Mouse (Mus musculus): Measurements from ENCODE around the gene Ccdc86. TPM values are rescaled to one million over a fixed set of nuclear protein-coding genes. Genes with fewer than 3 reads are reported as not detected.

The Ccdc86 gene
- polyA plus RNA-seq, 1 experiment from 2014 or later = 14.1 TPM

DNA sequence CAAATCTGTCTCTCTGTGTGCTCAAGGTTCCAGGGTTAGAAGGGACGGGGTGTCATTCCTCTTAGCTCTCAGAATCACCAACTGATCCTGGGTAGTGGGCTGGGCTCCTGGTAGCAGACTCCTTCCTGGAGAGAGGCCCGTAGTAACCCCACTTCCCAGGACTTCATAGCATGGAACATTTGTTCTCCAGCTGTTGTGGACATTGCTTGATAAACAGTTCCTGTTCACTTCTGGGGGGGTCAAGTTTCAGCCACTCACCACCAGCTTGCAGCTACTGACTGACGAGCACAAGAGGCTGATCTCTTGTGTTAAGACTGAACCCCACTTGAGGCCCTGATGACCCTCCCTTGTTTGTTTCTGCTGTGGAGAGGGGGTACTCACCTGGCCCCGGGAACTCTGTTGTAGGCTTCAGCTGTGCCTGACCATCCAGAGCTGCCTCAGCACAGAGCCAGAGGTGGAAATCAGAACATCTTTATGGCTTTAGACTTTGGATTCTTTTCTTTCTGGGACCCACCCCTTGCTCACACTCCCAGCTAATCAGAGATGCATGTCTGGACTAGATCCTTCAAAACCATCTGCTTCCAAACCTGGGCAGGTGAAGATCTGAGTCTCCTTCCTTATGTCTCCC is 25.3 kb upstream of the Ccdc86 start, which contains the start of gene Ms4a10:
Gene Ms4a10, minus strand, starts transcription at position 433 of the 628 bp plus-strand sequence.
- 66% methylated on average over 4 of the region's 4 CpGs for WGBS
- H3K27me3 ChIP-seq (replicated peaks) = no peaks in the 10 kb centered on the region
- H3K4me1 ChIP-seq = 0 out of 2 replicates have a peak, but pooled peaks cover 2% of the 10 kb centered on the region
- no peak within 1 kb of the TSS for H3K4me2 ChIP-seq
- no peak within 1 kb of the TSS for H3K27ac ChIP-seq
- H3K9me3 ChIP-seq = no peaks in the 10 kb centered on the region
- no peak within 1 kb of the TSS for H3K4me3 ChIP-seq
- ATAC-seq (replicated peaks) = no peak
- no peaks in the 10 kb centered on the region for H3K36me3 ChIP-seq (replicated peaks)
- H3K9ac ChIP-seq = no peak within 1 kb of the TSS

- H3K4me2 ChIP-seq = no peak overlapping the region
- H3K27ac ChIP-seq = no peak overlapping the region
- H3K9ac ChIP-seq = no peak overlapping the region
- H3K9me3 ChIP-seq = no peaks in the 10 kb centered on the region
- no peak for ATAC-seq (replicated peaks)
- H3K27me3 ChIP-seq (replicated peaks) = no peaks in the 10 kb centered on the region
- WGBS = 63% methylated on average over 2 of the region's 2 CpGs
- H3K36me3 ChIP-seq (replicated peaks) = no peaks in the 10 kb centered on the region
- H3K4me1 ChIP-seq = no peaks in the 10 kb centered on the region
- no peak overlapping the region for H3K4me3 ChIP-seq
These were observed 24.1 kb upstream of the Ccdc86 start for GRCm38 (mm10) chr19:10973187-10973586.

DNA sequence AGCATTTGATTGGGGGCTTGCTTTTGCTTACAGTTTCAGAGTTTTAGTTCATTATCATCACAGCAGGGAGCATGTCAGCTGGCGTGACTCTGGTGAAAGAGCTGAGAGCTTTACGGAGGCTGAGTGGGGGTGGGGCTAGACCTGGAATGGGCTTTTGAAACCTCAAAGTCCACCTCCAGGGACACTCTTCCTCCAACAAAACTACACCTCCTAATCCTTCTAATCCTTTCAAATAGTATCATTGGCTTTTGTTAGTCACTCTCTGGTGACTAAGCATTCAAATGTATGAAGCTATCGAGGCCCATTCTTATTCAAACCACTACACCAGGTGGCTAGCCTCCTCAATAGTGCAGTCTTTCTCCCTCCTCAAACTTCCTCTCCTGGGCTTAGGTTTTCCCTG is 23.6 kb upstream of the Ccdc86 start:
- no peak overlapping the region for H3K4me2 ChIP-seq
- no peaks in the 10 kb centered on the region for H3K9me3 ChIP-seq
- H3K4me1 ChIP-seq = no peaks in the 10 kb centered on the region
- no peak overlapping the region for H3K27ac ChIP-seq
- no peak overlapping the region for H3K4me3 ChIP-seq
- no peaks in the 10 kb centered on the region for H3K36me3 ChIP-seq (replicated peaks)
- WGBS = 16% methylated on average over 3 of the region's 3 CpGs
- no peak for ATAC-seq (replicated peaks)
- H3K9ac ChIP-seq = no peak overlapping the region
- H3K27me3 ChIP-seq (replicated peaks) = no peaks in the 10 kb centered on the region

DNA sequence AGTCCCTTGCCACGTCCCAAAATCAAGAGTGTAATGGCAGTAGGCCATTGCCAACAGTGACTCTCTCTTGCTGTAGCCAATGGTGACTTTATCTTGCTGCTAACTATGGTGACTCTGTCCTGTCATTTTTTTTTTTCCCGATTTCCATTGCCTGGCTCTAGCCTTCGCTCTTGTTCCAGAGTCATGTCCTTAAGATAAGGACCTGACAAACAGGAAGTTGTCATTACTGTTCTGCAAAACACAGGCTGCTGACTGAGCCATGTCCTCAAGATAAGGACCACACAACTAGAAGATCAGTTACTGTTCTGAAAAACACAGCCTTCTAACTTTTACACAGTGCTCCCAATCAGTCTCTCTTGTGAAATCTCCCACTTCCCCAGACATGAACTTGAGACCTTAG is 21.4 kb upstream of the Ccdc86 start:
- Histone ChIP-seq H3K36me3 (replicated peaks) (no peaks in the 10 kb centered on the region), H3K4me1 (no peaks in the 10 kb centered on the region), H3K4me2 (no peak overlapping the region), H3K4me3 (no peak overlapping the region), H3K27me3 (replicated peaks) (no peaks in the 10 kb centered on the region), H3K9ac (no peak overlapping the region), H3K9me3 (no peaks in the 10 kb centered on the region), H3K27ac (no peak overlapping the region)
- 74% methylated on average over 3 of the region's 3 CpGs for WGBS
- ATAC-seq (replicated peaks) = no peak

DNA sequence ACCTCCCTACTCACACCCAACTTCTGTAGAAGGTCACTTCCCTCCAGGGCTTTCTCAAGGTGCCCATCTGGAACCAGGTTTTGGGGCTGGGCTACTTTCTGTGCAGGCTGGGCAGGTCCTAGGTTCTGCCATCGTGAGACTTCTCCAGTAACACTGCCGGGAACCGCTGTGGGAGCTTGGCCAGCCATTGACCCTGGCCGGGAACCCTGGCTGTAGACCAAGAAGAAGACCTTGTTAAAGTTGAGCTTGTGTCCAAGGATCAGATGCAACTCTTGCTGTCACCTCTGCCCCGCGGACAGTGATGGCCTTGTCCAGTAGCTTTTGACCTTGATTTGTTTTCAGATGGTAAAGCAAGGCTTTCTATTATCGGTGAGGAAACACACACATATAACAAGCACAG is 19.5 kb upstream of the Ccdc86 start:
- Histone ChIP-seq H3K9me3 (no peaks in the 10 kb centered on the region), H3K4me1 (no peaks in the 10 kb centered on the region), H3K27me3 (replicated peaks) (no peaks in the 10 kb centered on the region), H3K9ac (no peak overlapping the region), H3K36me3 (replicated peaks) (no peaks in the 10 kb centered on the region), H3K4me2 (no peak overlapping the region), H3K27ac (no peak overlapping the region), H3K4me3 (no peak overlapping the region)
- WGBS = 91% methylated on average over 7 of the region's 7 CpGs
- ATAC-seq (replicated peaks) = no peak

DNA sequence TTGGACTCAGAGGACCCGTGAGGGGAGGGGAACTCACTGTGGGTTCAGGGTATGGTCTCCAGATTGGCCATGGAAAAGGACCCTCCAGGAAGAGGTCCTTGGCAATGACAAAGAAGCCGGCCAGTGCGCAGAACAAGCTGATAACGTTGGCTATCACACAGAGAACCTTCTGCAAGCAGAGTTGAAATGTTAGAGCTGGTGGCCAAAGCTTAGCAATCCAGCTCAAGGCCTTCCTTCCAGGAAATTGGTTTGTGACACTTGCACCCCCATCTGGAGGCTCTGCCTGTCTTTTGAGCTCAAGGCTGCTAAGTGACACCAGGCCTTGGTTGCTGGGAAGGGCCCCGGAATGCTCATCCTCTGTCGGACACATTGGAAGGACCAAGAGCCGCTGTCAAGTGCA is 16.7 kb upstream of the Ccdc86 start:
- Histone ChIP-seq H3K4me1 (no peaks in the 10 kb centered on the region), H3K9me3 (no peaks in the 10 kb centered on the region), H3K27ac (no peak overlapping the region), H3K36me3 (replicated peaks) (no peaks in the 10 kb centered on the region), H3K4me3 (no peak overlapping the region), H3K4me2 (no peak overlapping the region), H3K27me3 (replicated peaks) (no peaks in the 10 kb centered on the region), H3K9ac (no peak overlapping the region)
- ATAC-seq (replicated peaks) = no peak
- 89% methylated on average over 7 of the region's 7 CpGs for WGBS

- H3K27ac ChIP-seq = no peak overlapping the region
- H3K9ac ChIP-seq = no peak overlapping the region
- H3K4me1 ChIP-seq = no peaks in the 10 kb centered on the region
- no peak overlapping the region for H3K4me2 ChIP-seq
- WGBS = 35% methylated on average over 12 of the region's 12 CpGs
- H3K4me3 ChIP-seq = no peak overlapping the region
- ATAC-seq (replicated peaks) = peak; percentile 69
- no peaks in the 10 kb centered on the region for H3K9me3 ChIP-seq
- no peaks in the 10 kb centered on the region for H3K27me3 ChIP-seq (replicated peaks)
- no peaks in the 10 kb centered on the region for H3K36me3 ChIP-seq (replicated peaks)
These were observed 10.9 kb upstream of the Ccdc86 start for GRCm38 (mm10) chr19:10959978-10960346.

DNA sequence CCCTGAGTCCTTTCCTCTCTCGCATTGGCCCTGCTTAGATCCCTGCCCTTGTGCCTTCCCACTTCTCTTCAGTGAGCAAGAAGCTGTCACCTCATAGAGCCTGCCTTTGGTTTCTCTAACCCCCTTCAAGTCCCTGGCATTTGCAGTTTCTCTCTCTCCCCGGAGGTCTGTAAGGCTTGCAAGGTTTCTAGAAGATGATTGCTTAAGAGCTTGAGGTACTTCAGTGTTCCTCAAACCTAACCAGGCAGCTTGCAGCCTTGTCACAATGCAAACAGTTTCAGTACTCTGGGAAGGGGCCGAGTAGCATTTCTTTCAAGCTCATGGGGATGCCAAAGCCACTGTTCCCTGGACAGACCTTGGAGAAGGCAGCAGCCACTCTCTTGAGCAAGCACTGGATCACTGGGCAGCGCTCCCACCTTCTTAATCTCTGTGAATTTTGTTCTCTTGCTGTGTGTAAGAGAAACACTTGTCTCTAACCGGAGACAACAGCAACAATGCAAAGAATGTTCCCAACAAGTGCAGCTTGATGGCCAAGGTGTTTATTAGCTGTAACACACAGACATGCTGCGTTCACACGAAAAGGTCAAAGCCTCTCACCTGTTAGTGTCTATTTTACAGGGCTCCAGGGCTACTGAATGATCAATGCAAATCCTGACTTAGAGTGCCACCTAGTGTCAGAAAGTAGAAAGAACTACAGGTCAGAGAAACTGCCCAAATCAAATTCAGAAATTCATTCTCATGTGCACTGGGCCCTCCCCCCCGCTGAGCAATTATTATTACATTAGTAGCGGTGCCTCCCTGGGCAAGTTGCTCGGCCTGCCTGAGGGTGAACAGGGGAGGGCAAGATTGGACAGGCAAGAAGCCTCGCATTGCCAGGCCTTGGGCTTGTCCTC is 10.3 kb upstream of the Ccdc86 start:
- Histone ChIP-seq H3K9ac (no peak overlapping the region), H3K27ac (no peak overlapping the region), H3K36me3 (replicated peaks) (no peaks in the 10 kb centered on the region), H3K4me3 (no peak overlapping the region), H3K27me3 (replicated peaks) (no peaks in the 10 kb centered on the region), H3K4me2 (no peak overlapping the region), H3K4me1 (no peaks in the 10 kb centered on the region), H3K9me3 (no peaks in the 10 kb centered on the region)
- WGBS = 32% methylated on average over 11 of the region's 11 CpGs
- ATAC-seq (replicated peaks) = peak; percentile 81

GRCm38 (mm10) chr19:10952021-10952939 is 3.2 kb upstream of the Ccdc86 start:
- Histone ChIP-seq H3K9ac (no peak overlapping the region), H3K4me2 (no peak overlapping the region), H3K27ac (peak overlapping the region; percentile 16), H3K9me3 (no peaks in the 10 kb centered on the region), H3K4me3 (no peak overlapping the region), H3K36me3 (replicated peaks) (no peaks in the 10 kb centered on the region), H3K4me1 (peaks cover 17% of the 10 kb centered on the region), H3K27me3 (replicated peaks) (no peaks in the 10 kb centered on the region)
- no peak for ATAC-seq (replicated peaks)
- WGBS = 42% methylated on average over 11 of the region's 11 CpGs

DNA sequence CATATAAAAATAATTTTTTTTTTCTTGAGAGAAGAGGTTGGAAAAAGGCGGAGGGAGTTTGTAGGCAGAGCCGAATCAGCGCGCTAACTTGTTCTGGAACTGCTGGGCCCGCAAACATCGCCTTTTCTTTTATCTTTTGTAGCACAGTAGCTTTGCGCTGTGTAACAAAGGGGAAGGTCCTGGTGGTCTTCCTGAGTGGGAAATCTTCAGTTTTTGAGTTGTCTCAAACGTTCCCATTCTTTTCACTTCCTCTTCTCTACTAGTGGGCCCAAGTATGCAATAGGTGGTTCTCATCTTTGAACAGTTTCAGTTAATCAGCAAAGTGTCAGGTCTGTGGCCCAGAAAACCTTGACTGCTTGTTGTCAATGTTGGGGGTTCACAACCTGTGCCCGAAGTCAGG is 492 bp upstream of the Ccdc86 start:
- H3K27ac ChIP-seq = peak overlapping the region; percentile 27; the same call in 1 of the 2 replicates
- H3K4me1 ChIP-seq = peaks cover 31% of the 10 kb centered on the region
- WGBS = 36% methylated on average over 9 of the region's 9 CpGs
- no peaks in the 10 kb centered on the region for H3K27me3 ChIP-seq (replicated peaks)
- H3K9ac ChIP-seq = 0 out of 2 replicates have a peak overlapping the region, but pooled peaks have one; percentile 11
- H3K4me2 ChIP-seq = peak overlapping the region; percentile 100
- H3K36me3 ChIP-seq (replicated peaks) = no peaks in the 10 kb centered on the region
- no peak; the same call in 1 of the 2 replicates for ATAC-seq (replicated peaks)
- no peaks in the 10 kb centered on the region for H3K9me3 ChIP-seq
- peak overlapping the region; percentile 76 for H3K4me3 ChIP-seq

DNA sequence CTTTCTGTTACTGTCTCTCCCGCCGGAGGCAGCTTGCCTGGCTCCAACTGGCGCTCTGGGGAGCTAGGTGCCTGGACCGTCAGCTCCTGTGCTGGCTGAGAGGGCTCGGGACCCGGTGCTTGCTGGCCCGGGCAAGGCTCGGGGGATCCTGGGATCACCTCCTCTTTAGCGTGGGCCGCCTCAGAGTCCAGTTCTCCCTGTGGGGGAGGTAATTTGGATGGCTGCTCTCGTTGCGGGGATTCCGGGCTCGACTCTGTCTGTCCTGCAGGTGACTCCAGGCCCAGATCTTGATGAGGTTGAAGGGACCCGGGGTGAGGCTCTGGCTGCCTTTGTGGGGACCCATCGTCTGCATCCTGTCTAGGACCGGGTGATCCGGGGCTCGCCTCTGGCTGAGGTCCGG is 650 bp downstream of the Ccdc86 start:
- Histone ChIP-seq H3K4me1 (peaks cover 31% of the 10 kb centered on the region), H3K27ac (no peak overlapping the region), H3K9me3 (no peaks in the 10 kb centered on the region), H3K36me3 (replicated peaks) (peaks cover 10% of the 10 kb centered on the region; the same call in 1 of the 2 replicates), H3K4me3 (peak overlapping the region; percentile 76), H3K9ac (peak overlapping the region; percentile 78), H3K27me3 (replicated peaks) (no peaks in the 10 kb centered on the region), H3K4me2 (peak overlapping the region; percentile 100)
- 1% methylated on average over 20 of the region's 20 CpGs for WGBS
- ATAC-seq (replicated peaks) = peak; percentile 18

- no peak for ATAC-seq (replicated peaks)
- Histone ChIP-seq H3K27me3 (replicated peaks) (no peaks in the 10 kb centered on the region), H3K9ac (0 out of 2 replicates have a peak overlapping the region, but pooled peaks have one; percentile 78), H3K27ac (no peak overlapping the region), H3K4me1 (peaks cover 31% of the 10 kb centered on the region), H3K4me2 (peak overlapping the region; percentile 100), H3K4me3 (peak overlapping the region; percentile 76; the same call in 1 of the 2 replicates), H3K36me3 (replicated peaks) (peaks cover 19% of the 10 kb centered on the region), H3K9me3 (no peaks in the 10 kb centered on the region)
- WGBS = 83% methylated on average over 5 of the region's 5 CpGs
These were observed 1.8 kb downstream of the Ccdc86 start for GRCm38 (mm10) chr19:10947219-10947618.

Measured in midbrain, embryonic 15.5 days (tissue).